Mouse (Mus musculus): ENCODE data around the gene Apoh. TPM values are rescaled to one million over a fixed set of nuclear protein-coding genes. Genes with fewer than 3 reads are reported as not detected.
A peak's percentile ranks its signal among the peaks of the same experiment; 100 is the strongest.

The Apoh gene
- polyA plus RNA-seq, 1 experiment: 0.06 TPM

- Histone ChIP-seq H3K36me3 (ENCODE audit: control insufficient read depth, insufficient read depth) (no peaks in the 10 kb centered on the region), H3K27me3 (ENCODE audit: control insufficient read depth, insufficient read depth, insufficient read length) (no peaks in the 10 kb centered on the region), H3ac (ENCODE audit: control insufficient read depth, insufficient read length, low read depth) (no peak overlapping the region), H3K4me3 (ENCODE audit: insufficient read depth, poor library complexity, severe bottlenecking) (no peak overlapping the region), H3K79me3 (ENCODE audit: low read depth) (no peaks in the 10 kb centered on the region), H3K79me2 (ENCODE audit: control insufficient read depth, insufficient read depth) (no peaks in the 10 kb centered on the region)
- TF ChIP-seq CTCF (IDR thresholded peaks at IDR 0.05; ENCODE audit: control insufficient read depth, insufficient read depth, insufficient read length): no peak
- no peak for TF ChIP-seq USF1 (IDR thresholded peaks at IDR 0.05; ENCODE audit: low read depth)
- TF ChIP-seq CEBPB (IDR thresholded peaks at IDR 0.05; ENCODE audit: low read depth): no peak
- TF ChIP-seq MYOD1 (IDR thresholded peaks at IDR 0.05; ENCODE audit: control insufficient read depth, insufficient read length, low read depth): no peak
- no peak for TF ChIP-seq FOSL1 (IDR thresholded peaks at IDR 0.05; ENCODE audit: insufficient read depth, low read length, poor library complexity, severe bottlenecking)
- TF ChIP-seq MAX (IDR thresholded peaks at IDR 0.05): no peak
- TF ChIP-seq MYOG (IDR thresholded peaks at IDR 0.05; ENCODE audit: control insufficient read depth, extremely low read depth, insufficient read length): no peak
These were observed 20.8 kb downstream of the Apoh start for GRCm38 (mm10) chr11:108363991-108364390.

DNA sequence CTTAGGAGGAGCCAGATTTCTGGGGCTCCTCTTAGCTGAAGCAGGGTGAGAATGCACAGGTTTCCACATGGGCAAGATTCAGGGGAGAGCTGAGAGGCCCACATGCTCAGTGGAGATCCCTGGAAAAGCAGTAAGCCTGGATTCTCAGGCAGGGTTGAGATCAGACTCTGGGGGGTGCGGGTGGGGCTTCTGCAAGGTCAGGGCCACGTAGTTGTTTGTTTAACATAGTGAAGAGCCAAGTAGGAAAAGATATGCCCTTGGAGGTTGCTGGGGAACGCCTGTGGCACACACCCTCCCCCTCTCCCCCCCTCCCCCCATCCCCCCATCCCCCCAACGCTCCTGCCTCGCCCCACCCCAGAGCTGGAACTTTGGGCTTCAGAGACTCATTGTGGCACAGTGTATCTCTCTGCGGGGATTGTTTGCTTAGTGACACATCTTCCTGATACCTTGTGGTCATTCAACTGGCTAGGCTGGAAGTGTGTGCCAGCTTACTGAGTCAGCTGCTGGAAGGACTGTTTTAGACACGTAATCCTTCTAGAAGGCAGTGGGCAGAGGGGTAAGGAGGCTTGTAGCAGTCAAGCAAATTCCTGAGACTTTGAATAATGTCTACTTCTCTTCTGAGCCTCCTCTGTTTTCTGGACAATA lies 21.9 kb downstream of the Apoh start:
- Histone ChIP-seq H3ac (ENCODE audit: control insufficient read depth, insufficient read length, low read depth) (peak overlapping the region; percentile 52), H3K27me3 (ENCODE audit: control insufficient read depth, insufficient read depth, insufficient read length) (no peaks in the 10 kb centered on the region), H3K79me2 (ENCODE audit: control insufficient read depth, insufficient read depth) (no peaks in the 10 kb centered on the region), H3K36me3 (ENCODE audit: control insufficient read depth, insufficient read depth) (no peaks in the 10 kb centered on the region), H3K4me3 (ENCODE audit: insufficient read depth, poor library complexity, severe bottlenecking) (no peak overlapping the region), H3K79me3 (ENCODE audit: low read depth) (no peaks in the 10 kb centered on the region)
- TF ChIP-seq MYOD1 (IDR thresholded peaks at IDR 0.05; ENCODE audit: control insufficient read depth, insufficient read length, low read depth) (peak; percentile 72), MAX (IDR thresholded peaks at IDR 0.05) (no peak), FOSL1 (IDR thresholded peaks at IDR 0.05; ENCODE audit: insufficient read depth, low read length, poor library complexity, severe bottlenecking) (peak; percentile 73), CTCF (IDR thresholded peaks at IDR 0.05; ENCODE audit: control insufficient read depth, insufficient read depth, insufficient read length) (no peak)

DNA sequence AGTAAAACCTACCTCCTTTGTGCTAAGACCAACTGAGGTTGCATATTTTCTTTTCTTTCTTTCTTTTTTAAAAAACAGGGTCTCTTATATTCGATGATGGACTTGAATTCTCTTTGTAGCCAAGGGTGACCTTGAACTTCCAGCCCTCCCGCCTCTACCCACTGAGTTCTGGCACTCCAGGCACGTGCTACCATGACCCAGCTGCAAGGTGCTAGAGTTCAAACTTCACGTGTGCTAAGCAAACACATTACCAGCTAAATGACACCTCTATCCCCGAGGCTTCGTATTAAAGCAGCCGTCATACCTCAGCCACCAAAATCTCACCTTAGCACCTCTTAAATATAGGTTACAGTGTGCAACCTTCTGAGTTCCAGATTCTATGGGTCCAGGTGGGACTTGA lies 22.4 kb downstream of the Apoh start:
- Histone ChIP-seq H3K27me3 (ENCODE audit: control insufficient read depth, insufficient read depth, insufficient read length) (no peaks in the 10 kb centered on the region), H3K79me2 (ENCODE audit: control insufficient read depth, insufficient read depth) (no peaks in the 10 kb centered on the region), H3K79me3 (ENCODE audit: low read depth) (no peaks in the 10 kb centered on the region), H3ac (ENCODE audit: control insufficient read depth, insufficient read length, low read depth) (no peak overlapping the region), H3K36me3 (ENCODE audit: control insufficient read depth, insufficient read depth) (no peaks in the 10 kb centered on the region), H3K4me3 (ENCODE audit: insufficient read depth, poor library complexity, severe bottlenecking) (no peak overlapping the region)
- TF ChIP-seq MYOD1 (IDR thresholded peaks at IDR 0.05; ENCODE audit: control insufficient read depth, insufficient read length, low read depth) (no peak), MAX (IDR thresholded peaks at IDR 0.05) (peak; percentile 77), CTCF (IDR thresholded peaks at IDR 0.05; ENCODE audit: control insufficient read depth, insufficient read depth, insufficient read length) (no peak)

DNA sequence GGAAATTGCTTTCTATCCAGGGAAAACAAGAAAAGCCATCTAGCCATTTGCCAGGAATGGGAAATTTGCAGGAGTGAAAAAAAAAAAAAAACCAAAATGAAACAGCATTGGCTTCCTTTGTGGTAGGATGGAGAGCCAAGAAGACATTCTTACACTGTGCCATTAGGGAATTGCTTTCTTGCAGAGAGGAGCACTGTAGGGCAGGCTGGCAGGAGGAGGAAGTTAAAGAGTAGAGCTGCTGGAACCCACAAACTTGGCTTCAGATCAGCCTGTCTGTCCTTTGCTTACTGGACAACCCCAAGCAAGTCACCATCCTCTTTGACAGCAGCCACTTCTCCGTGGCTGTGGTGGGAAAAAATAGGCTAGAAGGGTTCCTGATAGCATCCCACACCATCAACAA lies 23.9 kb downstream of the Apoh start:
- Histone ChIP-seq H3K79me3 (ENCODE audit: low read depth) (no peaks in the 10 kb centered on the region), H3K79me2 (ENCODE audit: control insufficient read depth, insufficient read depth) (no peaks in the 10 kb centered on the region), H3ac (ENCODE audit: control insufficient read depth, insufficient read length, low read depth) (no peak overlapping the region), H3K27me3 (ENCODE audit: control insufficient read depth, insufficient read depth, insufficient read length) (no peaks in the 10 kb centered on the region), H3K4me3 (ENCODE audit: insufficient read depth, poor library complexity, severe bottlenecking) (no peak overlapping the region), H3K36me3 (ENCODE audit: control insufficient read depth, insufficient read depth) (no peaks in the 10 kb centered on the region)
- TF ChIP-seq USF1 (IDR thresholded peaks at IDR 0.05; ENCODE audit: low read depth) (no peak), CEBPB (IDR thresholded peaks at IDR 0.05; ENCODE audit: low read depth) (no peak), FOSL1 (IDR thresholded peaks at IDR 0.05; ENCODE audit: insufficient read depth, low read length, poor library complexity, severe bottlenecking) (no peak), MAX (IDR thresholded peaks at IDR 0.05) (no peak), MYOG (IDR thresholded peaks at IDR 0.05; ENCODE audit: control insufficient read depth, extremely low read depth, insufficient read length) (no peak), MYOD1 (IDR thresholded peaks at IDR 0.05; ENCODE audit: control insufficient read depth, insufficient read length, low read depth) (no peak), CTCF (IDR thresholded peaks at IDR 0.05; ENCODE audit: control insufficient read depth, insufficient read depth, insufficient read length) (no peak)

DNA sequence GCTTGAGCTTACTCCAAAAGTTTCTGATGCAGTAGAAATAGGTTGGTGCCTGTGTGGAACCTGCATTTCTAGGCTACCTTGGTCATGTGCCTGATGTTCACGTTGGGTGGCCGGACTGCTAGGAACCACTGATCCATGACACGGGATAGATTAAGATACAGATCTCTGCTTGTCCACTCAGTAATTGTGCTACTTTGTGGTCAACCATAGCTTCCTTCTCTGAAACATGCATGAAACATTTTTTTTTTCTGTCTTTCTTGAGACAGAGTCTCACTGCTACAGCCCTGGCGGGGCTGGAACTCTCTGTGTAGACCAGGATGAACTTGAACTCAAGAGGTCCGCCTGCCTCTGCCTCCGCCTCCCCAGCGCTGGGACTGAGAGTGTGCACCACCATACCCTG lies 33.7 kb downstream of the Apoh start:
- no peaks in the 10 kb centered on the region for H3K79me3 ChIP-seq (ENCODE audit: low read depth)
- TF ChIP-seq CTCF (IDR thresholded peaks at IDR 0.05; ENCODE audit: control insufficient read depth, insufficient read depth, insufficient read length): no peak
- no peak for TF ChIP-seq MYOD1 (IDR thresholded peaks at IDR 0.05; ENCODE audit: control insufficient read depth, insufficient read length, low read depth)
- no peak for TF ChIP-seq MAX (IDR thresholded peaks at IDR 0.05)
- no peak for TF ChIP-seq MYOG (IDR thresholded peaks at IDR 0.05; ENCODE audit: control insufficient read depth, extremely low read depth, insufficient read length)
- no peak for TF ChIP-seq USF1 (IDR thresholded peaks at IDR 0.05; ENCODE audit: low read depth)
- TF ChIP-seq FOSL1 (IDR thresholded peaks at IDR 0.05; ENCODE audit: insufficient read depth, low read length, poor library complexity, severe bottlenecking): no peak
- no peak for TF ChIP-seq CEBPB (IDR thresholded peaks at IDR 0.05; ENCODE audit: low read depth)
- H3K4me3 ChIP-seq (ENCODE audit: insufficient read depth, poor library complexity, severe bottlenecking): no peak overlapping the region
- no peaks in the 10 kb centered on the region for H3K79me2 ChIP-seq (ENCODE audit: control insufficient read depth, insufficient read depth)
- H3K36me3 ChIP-seq (ENCODE audit: control insufficient read depth, insufficient read depth): no peaks in the 10 kb centered on the region
- H3ac ChIP-seq (ENCODE audit: control insufficient read depth, insufficient read length, low read depth): no peak overlapping the region
- no peaks in the 10 kb centered on the region for H3K27me3 ChIP-seq (ENCODE audit: control insufficient read depth, insufficient read depth, insufficient read length)

DNA sequence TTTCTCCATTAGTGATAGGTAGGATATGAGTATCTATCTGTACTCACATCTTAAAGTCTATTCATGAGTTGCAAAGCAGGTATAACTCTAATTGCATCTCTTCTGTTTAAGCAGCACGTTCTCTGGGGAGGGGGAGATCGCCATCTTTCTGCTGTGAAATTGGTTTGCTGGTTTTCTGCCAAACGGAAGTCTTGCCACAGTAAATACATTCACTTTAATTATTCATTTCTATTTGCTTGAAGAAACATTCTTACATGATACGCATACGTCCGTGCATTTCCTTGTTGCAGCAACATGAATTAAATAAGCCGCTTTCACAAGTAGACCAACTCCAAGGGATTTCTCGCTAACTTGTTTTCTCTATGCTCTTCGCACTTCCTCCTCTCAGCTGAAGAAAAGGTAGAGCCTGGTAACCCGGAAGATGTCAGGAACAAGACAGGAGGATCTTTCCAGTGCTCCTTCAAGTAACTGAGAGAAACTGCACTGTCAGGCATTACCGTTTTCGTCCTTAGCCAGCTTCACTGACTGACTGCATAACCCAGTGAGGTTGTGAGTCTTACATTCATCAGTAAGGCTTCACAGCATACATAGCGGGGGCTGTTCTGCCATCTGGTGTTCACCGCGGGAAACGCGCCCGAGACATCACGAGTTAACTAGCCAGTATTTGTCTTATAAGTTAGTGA lies 34.7 kb downstream of the Apoh start:
- Histone ChIP-seq H3K79me2 (ENCODE audit: control insufficient read depth, insufficient read depth) (no peaks in the 10 kb centered on the region), H3K79me3 (ENCODE audit: low read depth) (no peaks in the 10 kb centered on the region), H3K27me3 (ENCODE audit: control insufficient read depth, insufficient read depth, insufficient read length) (no peaks in the 10 kb centered on the region), H3ac (ENCODE audit: control insufficient read depth, insufficient read length, low read depth) (no peak overlapping the region), H3K36me3 (ENCODE audit: control insufficient read depth, insufficient read depth) (no peaks in the 10 kb centered on the region), H3K4me3 (ENCODE audit: insufficient read depth, poor library complexity, severe bottlenecking) (no peak overlapping the region)
- TF ChIP-seq FOSL1 (IDR thresholded peaks at IDR 0.05; ENCODE audit: insufficient read depth, low read length, poor library complexity, severe bottlenecking): no peak
- no peak for TF ChIP-seq MYOD1 (IDR thresholded peaks at IDR 0.05; ENCODE audit: control insufficient read depth, insufficient read length, low read depth)
- TF ChIP-seq CTCF (IDR thresholded peaks at IDR 0.05; ENCODE audit: control insufficient read depth, insufficient read depth, insufficient read length): peak; percentile 73
- no peak for TF ChIP-seq MYOG (IDR thresholded peaks at IDR 0.05; ENCODE audit: control insufficient read depth, extremely low read depth, insufficient read length)
- no peak for TF ChIP-seq USF1 (IDR thresholded peaks at IDR 0.05; ENCODE audit: low read depth)
- TF ChIP-seq MAX (IDR thresholded peaks at IDR 0.05): peak; percentile 27
- TF ChIP-seq CEBPB (IDR thresholded peaks at IDR 0.05; ENCODE audit: low read depth): no peak
